Mouse (Mus musculus): ENCODE data around the gene Cux1.
"Not testable (repeated sequence)": the region's sequence is repeated elsewhere in the genome, so short reads cannot be mapped to it uniquely, and the experiment has no call there.

Cux1 gene

DNA sequence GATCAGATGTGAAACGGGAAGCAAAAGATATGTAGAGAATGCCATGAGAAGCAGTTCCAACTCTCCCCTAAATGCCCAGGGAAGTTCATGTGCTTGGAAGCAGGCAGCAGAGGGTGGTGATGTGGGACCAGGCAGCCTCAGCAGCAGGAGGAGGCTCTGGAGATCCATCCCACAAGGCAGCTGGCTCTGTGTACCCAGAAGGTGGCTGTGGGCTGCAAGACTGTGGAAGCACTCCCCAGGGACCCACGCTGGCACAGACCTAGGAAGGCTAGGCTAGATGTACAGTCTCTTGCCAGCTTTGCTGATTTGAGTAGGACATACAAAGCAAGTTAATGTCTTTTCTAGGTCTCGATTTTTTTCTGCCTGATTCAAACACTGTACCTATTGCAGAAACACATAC is 91.0 kb downstream of the Cux1 start:
- DNase-seq (ENCODE audit: low read depth in 1 of 2, low spot score in 2 of 2), result no peak

DNA sequence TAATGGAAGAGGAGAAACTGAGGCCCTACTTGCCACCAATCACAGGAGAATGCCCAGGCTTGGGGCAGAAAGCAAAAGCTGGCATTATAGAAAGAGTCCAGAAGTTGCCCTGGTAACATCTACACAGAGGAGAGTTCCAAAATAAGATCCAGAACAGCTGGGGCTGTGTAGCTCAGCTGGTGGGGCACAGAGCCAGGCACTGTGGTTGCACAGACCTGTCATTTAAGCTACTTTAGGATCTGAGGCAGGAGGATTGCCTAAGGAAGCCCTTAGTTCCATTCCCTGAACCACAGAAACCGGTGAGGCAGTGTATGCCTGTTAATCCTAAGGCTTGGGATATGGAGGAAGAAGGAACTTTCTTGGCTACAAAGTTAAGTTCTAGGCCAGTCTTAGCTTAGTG is 92.1 kb downstream of the Cux1 start:
- no peak for DNase-seq (ENCODE audit: low read depth in 1 of 2, low spot score in 2 of 2)

DNA sequence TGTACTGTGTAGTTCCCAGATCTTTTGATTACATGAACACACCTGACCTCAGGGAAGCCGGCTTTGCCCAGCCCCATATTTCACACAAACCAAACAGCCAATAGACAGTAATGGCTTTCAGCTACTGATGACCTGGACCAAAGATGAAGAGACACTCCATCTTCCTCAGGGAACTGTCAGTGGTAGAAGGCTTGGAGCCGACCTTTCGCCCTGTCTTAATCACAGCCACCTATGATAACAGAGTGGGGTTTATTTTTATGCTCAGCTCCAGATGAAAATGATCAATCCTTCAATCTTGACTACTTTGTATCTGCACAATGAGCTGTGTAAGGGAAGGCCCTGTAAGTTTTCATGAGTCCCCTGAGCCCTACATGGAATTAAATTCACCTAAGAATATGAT is 93.2 kb downstream of the Cux1 start:
- DNase-seq (ENCODE audit: low read depth in 1 of 2, low spot score in 2 of 2), result no peak

DNA sequence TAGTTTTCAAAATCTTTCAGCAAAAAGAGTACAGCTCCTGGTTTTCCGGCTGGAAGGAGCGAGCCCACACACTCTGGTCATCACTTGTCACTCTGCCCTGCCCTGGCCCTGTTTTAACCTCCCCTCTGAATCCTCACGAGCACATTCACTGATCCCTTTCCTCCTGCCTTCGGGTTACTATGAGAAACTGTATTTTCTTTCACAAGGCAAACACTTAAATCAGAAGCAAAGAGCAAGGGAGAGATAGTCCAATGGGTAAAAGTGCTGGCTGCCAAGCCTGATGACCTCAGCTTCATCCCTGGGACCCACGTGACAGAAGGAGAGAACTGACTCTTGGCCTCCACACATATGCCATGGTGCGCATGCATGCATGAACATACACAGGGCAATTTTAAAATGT is 94.0 kb downstream of the Cux1 start:
- DNase-seq (ENCODE audit: low read depth in 1 of 2, low spot score in 2 of 2), result no peak

GRCm38 (mm10) chr5:136472846-136473245 is 94.4 kb downstream of the Cux1 start:
- DNase-seq (ENCODE audit: low read depth in 1 of 2, low spot score in 2 of 2), result no peak

GRCm38 (mm10) chr5:136470985-136471735 is 96.1 kb downstream of the Cux1 start:
- not testable (repeated sequence) for DNase-seq (ENCODE audit: low read depth in 1 of 2, low spot score in 2 of 2)

- DNase-seq (ENCODE audit: low read depth in 1 of 2, low spot score in 2 of 2), result no peak
Observed at GRCm38 (mm10) chr5:136469301-136469700, 98.0 kb downstream of the Cux1 start.

- DNase-seq (ENCODE audit: low read depth in 1 of 2, low spot score in 2 of 2), result no peak
Observed at GRCm38 (mm10) chr5:136467360-136467999, 99.8 kb downstream of the Cux1 start.

- no peak for DNase-seq (ENCODE audit: low read depth in 1 of 2, low spot score in 2 of 2)
Observed at GRCm38 (mm10) chr5:136465770-136466406, 101.4 kb downstream of the Cux1 start.

DNA sequence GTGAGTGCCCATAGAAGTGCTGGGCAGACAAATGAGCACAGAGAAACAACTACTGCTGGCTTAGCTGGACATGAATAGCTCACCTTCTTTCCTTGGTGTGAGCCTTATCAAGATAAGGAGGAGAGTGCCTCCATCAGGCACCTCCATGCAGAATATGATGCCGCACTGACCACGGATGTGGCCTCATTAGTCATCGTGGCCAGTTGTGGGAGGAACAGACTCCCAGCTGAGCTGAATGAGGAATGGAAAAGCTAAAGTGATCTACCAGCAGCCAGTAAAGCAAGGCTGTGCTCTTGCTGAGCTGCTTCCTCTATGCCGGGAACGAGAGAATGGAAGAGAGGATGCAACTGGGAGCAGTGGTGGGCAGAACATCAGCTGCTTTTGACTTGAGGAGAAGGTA is 101.9 kb downstream of the Cux1 start:
- no peak for DNase-seq (ENCODE audit: low read depth in 1 of 2, low spot score in 2 of 2)

GRCm38 (mm10) chr5:136464849-136465248 is 102.4 kb downstream of the Cux1 start:
- DNase-seq (ENCODE audit: low read depth in 1 of 2, low spot score in 2 of 2), result no peak

DNA sequence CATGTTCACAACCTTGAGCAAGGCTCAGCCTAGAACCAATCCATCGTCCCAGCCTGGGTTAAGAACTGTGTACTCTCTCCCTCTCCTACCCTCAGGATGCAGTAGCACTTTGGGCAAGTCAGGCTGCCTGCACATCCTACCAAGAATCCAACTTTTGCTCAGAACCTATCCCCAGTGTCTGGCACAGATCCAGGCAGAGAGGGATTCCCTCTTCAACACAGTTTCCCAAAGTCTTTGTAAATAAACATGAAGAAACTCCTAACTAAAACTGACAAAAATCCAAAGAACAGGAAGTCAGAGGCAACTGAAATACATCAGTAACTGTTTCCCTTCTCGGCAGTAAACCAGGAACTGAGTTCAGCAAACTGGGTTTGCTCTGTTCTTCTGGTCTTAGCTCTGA is 103.2 kb downstream of the Cux1 start:
- no peak for DNase-seq (ENCODE audit: low read depth in 1 of 2, low spot score in 2 of 2)

DNA sequence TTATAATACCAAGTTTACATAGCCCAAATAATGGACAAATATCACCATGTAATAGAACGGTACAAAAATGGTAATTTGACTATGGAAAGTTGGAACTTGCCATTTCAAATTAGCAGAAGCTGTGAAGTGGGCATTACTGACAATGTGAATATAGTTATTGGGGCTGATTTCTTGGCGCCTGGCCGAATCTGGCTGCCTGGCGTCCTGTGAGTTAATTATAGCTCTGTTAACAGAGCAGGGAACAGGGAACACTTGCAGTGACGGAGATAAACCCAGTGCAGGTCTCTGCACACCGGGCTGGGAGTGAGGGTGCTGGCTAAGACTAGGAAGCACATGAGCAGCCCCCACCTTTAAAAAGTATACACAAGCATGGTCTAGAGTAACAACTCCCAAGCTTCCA is 104.7 kb downstream of the Cux1 start:
- DNase-seq (ENCODE audit: low read depth in 1 of 2, low spot score in 2 of 2), result no peak

GRCm38 (mm10) chr5:136459901-136460300 is 107.4 kb downstream of the Cux1 start:
- peak; percentile 22 to 30 for DNase-seq (ENCODE audit: low read depth in 1 of 2, low spot score in 2 of 2)

DNA sequence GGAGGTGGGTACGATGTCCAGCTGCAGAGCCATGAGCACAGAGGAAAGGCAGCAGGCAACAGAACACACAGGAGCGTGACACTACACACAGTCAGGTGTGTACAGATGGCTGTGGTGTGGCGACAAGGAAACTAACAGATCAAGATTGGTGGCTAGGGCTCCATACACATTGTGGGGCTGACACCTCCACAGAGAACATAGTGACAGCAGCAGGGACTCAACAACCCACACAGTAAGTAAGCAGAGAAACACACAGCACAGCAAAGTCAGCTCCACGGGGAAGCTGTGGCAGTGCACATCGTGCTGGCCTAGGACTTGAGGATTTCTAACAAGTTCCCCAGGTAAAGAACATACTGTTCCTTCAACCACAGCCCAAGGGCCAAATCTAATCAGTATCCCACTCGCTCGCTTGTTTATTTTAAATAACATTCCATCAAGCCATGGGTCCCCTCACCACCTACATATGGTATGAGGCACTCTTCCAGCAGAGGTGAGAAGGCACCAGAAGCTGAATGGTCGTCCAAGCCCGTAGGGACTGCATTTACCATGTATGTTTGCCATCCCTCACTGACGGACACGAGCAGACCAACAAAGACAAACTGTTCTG is 108.3 kb downstream of the Cux1 start:
- no peak for DNase-seq (ENCODE audit: low read depth in 1 of 2, low spot score in 2 of 2)

DNA sequence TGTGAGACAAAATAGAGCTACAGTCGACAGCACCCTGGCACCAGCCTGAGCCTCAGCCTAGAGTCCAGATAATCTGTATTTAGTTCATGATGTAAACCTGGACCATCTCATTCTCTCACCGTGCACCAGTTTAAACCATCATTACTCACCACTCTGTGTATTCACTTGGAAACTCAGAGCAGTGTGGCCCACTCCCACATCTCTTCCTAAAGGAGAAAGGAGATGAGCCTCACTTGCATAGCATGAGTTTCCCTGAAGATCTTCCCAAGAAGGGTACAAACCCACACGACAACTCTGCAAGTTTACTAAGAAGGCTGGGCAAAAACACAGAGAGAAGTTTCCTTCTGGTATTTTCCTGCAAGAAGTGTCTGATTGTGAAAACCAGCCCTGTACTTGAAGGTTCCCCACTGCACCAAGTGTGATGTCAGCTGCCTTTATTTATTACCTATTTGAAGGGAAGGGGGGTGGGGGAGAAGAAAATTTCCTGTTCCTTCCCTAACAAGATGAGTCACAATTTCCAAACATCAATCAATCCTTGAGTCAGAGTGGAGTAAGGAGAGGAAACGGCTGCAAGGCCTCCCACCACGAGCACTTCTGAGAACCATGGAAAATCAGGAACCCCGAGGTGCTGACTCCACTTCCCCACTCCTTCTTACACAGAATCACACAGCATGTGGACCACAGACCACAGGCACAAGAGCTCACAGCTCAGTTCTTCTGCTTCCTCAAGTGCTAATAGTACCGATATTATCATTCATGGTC is 109.0 kb downstream of the Cux1 start:
- peak in 1 of 2 experiments; percentile 28 for DNase-seq (ENCODE audit: low read depth in 1 of 2, low spot score in 2 of 2)

GRCm38 (mm10) chr5:136456395-136456794 is 110.9 kb downstream of the Cux1 start:
- DNase-seq (ENCODE audit: low read depth in 1 of 2, low spot score in 2 of 2), result no peak

DNA sequence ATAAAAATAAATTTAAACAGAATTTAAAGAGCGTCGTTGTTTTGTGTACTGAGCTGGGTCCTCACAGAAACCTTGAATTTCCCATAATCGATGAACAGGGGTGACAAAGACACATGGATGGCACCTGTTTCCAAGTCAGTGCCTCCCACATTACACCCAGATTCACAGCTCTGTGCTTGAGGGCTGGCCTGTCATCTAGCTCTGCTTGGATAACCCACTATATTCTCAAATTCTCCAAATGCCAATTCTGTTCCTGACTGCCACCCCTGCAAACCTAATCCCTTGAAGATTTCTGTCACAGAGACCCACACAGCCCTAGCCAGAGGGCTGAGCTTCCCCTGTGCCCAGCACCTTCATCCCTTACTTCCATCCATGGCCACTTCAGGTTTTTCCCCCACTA is 114.6 kb downstream of the Cux1 start:
- no peak for DNase-seq (ENCODE audit: low read depth in 1 of 2, low spot score in 2 of 2)

DNA sequence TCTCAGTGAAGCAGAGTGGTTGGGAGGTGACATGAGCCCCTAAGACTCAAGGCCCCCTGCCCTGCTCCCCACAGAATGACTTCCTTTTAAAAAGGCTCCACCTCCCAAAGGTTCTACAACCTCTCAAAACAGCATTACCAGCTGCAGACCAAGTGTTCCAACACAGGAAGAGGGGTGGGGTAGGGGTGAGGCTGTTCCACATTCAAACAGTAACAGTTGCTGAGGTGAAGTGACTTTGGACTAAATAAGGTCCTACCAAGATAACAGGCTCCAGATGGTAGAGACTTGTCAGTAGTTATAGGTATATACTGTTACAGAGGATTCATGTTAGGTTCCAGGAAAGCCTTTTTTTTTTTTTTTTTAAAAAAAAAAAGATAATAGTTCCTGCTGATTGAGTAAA is 117.5 kb downstream of the Cux1 start:
- no peak for DNase-seq (ENCODE audit: low read depth in 1 of 2, low spot score in 2 of 2)

GRCm38 (mm10) chr5:136445967-136446366 is 121.3 kb downstream of the Cux1 start:
- DNase-seq (ENCODE audit: low read depth in 1 of 2, low spot score in 2 of 2), result no peak

All from monocyte, adult 2 months (primary cell).